Mouse (Mus musculus): ENCODE results near the gene Tcf3.

Gene Tcf3

DNA sequence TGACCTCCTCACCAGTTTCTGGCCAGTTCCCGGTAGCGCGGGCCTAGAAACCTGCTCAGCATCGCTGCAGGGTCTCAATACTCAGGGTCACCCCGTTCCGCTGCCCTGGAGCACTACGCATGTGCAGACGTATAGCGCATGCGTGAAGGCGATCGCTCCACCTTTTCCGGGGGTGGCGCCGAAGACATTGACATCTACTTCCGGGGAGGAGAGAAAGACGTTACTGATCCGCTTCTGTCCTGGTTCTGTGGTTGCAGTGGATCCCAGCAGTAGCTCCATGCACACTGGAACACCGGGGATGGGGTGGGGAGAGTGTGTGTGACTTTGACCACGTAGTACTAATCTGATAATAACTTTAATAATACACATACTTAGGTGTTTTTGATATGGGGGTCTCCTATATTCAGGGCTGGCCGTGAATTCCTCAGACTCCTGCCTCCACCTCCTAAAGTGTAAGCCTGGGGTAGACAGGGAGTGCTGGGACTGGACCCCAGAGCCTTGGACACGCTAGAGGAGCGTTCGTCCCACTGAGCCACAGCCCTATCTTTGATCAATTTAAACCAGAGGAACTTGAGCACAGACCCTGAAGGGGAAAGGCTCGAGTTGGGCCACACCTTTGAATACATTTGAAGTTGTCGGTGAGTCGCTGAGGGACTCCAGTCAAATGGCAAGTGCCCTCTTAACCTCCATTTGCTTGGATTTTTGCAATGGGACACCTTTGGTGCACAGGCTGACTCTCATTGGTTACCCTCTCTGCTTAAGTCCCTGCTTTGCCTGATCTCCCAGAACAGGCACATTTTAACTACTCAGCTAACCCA lies 26.6 kb downstream of the Tcf3 start, which contains the start of gene Uqcr11:
TSS of gene Uqcr11 (minus strand) at position 147 of the 818 bp plus-strand sequence.
- peak; percentile 88 for DNase-seq (ENCODE audit: low read depth, low spot score)

DNA sequence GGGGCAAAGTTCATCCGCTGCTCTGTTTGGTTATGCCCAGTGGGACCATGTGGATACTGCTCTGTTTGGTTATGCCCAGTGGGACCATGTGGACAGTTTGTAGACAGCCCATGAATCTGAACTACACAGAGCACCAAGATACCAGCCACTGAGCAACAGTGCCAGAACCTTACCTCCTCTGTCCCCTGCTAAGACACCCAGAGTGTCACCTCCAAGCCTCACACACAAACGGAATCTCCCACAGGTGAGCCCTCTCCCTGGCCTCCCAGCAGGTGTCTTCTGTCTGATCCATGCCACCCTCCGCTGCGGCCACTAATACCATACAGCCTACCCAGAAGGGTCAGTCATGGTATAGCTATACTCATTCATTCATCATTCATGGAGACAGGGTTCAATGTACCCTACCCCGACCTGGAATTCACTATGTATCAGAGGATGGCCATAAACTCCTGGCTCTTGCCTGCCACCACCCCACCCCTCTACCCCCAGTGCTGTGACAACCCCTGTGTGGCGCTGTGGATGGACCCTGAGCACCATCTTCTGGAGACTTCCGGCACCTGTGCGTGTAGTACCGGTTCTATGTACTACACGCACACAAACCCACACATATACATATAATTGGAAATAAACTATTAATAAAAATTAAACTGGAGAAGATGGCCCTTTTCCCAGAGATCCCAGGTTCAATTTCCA lies 27.8 kb downstream of the Tcf3 start:
- DNase-seq (ENCODE audit: low read depth, low spot score): no peak

DNA sequence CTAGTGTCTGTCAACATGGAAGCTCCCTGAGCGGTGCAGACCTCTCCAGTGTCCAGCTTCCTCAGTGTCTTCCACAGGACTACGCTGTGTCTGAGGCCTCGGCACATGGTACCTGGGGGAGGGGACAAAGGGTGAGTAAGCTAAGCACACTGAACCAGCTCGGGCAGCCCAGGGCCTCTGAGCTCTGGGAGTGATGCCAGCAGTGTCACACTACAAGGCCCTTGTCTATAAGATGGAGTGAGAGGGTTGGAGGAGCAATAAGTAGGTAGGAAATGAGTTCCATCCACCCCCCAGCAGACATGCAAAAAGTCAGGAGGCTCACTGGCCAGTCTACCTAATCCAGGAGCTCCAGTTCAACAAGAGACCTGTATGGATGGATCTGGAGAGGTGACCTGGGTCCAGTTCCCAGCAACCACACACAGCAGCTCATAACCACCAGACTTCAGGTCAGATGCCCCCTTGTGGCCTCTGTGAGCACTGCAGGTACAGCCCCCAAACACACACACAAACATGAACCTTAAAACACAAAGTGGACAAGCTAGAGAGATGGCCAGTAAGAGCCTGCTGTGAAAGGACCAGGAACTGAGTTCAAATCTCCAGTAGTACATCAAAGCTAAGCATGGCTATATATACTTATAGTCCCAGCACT lies 30.3 kb downstream of the Tcf3 start:
- no peak for DNase-seq (ENCODE audit: low read depth, low spot score)

DNA sequence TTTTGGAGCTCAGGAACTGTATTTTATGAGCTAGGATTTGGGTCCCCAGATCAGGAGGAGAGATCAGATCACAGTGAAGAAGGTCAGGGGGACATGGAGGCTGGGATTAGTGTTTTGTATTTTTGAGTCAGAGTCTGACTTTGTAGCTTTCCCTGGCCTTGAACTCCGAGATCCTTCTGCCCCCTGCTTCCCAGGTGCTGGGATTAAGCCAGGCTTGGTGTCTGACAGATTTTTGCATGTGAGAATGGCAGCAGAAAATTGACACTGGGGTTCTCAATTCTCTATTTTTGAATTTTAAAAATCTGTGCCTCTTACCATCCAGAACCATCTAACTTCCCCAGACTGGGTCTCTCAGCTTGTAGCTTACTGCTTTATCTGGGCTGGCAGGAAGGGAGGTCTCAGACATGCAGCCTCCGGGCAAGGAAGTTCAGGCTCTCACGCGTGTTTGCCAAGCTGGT lies 32.7 kb downstream of the Tcf3 start:
- DNase-seq (ENCODE audit: low read depth, low spot score): no peak

DNA sequence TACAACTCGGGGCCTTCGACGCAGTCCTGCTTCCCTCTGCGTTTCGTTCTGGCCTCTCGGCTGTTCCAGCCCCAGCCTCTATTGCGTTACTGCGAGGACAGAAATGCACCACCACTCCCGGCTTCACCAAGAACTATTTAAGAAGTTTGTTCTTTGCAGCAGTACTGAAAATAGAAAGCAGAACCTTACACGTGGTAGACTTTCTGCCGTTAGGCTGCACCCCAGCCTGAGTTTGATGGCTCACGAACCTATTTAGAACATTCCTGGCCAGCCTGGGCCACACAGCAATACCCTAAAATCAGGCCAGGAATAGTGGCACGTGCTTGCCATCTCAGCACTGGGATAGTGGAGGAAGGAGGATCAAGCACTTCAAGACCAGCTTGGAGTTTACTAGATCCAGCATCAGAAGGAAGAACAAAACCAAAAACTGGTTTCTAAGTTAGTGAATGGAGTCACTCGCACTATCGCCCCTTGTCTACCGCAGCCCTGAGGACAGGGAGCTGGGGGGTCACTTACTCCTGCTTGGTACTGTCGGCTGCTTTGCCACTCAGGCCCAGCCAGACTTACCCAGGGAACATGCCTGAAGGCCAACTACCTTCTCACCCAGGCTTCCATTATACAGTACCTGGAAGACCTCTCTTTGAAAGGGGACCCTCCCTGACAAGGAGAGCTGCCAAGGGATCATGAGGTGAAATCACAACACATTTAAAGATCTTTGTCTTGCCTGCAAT lies 33.3 kb downstream of the Tcf3 start:
- DNase-seq (ENCODE audit: low read depth, low spot score): no peak

DNA sequence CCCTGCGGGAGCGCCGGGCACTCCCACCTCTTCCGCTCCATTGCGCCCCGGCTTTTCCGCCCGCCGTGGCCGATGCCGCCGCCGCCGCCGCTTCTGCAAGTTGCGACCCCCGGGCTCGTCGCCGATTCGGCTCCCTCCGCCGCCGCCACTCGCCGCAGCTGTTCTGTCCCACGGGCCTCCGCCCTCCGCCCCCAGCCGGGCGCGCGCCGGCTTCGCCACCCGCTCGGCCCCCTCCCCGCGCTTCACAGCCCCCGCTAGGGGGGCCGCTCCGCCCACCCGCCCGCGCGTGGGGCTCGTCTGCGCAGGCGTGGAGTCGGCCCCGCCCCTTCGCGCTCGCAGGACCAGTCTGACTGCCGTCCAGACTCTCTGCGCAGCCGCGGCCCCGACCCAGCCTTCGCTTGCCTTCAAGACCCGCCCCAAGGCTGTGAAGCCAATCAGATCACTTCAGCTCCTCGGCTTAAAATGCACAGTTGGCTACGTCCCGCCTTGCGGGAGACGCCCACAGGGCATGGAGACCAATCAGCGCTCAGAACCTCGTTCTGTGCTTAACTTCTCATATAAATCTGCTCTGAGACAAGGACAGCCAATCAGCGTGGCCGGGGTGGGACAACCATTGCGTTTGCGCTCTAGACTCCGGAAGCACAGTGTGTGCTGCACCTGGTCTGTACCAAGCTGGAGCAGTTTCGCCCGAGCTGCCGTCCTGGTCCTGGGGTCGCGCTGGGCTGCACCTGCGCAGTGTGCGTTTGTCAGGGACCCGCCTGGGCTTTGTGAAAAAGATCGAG lies 34.1 kb downstream of the Tcf3 start, which contains the start of gene Mbd3:
TSS of gene Mbd3 (minus strand) at position 360 of the 782 bp plus-strand sequence.
- DNase-seq (ENCODE audit: low read depth, low spot score): peak; percentile 99

DNA sequence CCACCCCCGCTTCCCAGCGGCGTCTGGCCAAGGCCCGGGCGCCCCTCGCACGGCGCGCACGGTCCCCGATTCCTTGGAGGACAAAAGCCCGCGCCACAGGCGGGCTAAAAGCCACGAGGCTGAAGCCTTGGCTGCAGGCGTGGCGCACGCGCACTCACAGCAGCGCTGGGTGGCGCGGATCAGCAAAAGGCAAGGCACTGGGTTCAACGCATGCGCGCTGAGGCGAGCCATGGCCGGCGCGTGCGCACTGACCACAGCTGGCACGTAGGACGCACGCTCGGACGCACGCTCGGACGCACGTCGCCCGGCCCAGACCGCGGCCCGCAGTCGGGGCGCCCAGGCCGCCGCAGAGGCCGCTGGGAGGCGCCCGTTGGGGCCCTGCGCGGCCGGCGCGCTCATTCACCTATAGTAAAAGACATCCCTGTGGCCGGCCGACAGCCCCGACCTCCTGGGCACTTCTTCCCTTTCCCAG lies 34.7 kb downstream of the Tcf3 start:
- peak; percentile 100 for DNase-seq (ENCODE audit: low read depth, low spot score)

DNA sequence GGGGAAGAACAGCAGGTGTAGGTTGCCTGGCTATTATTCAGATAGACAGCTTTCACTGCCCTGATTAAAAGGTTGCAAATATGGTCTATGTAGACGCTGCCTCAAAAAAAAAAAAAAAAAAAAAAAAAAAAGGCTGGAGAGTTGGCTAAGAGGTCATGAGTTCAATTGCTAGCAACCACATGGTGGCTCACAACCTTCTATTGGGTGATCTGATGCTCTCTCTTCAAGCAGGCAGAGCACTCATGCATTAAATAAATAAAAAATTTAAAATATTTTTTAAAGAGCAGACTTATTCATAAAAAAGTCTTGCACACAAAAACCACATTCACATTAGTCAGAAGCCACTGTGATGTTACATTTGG lies 35.3 kb downstream of the Tcf3 start:
- no peak for DNase-seq (ENCODE audit: low read depth, low spot score)

DNA sequence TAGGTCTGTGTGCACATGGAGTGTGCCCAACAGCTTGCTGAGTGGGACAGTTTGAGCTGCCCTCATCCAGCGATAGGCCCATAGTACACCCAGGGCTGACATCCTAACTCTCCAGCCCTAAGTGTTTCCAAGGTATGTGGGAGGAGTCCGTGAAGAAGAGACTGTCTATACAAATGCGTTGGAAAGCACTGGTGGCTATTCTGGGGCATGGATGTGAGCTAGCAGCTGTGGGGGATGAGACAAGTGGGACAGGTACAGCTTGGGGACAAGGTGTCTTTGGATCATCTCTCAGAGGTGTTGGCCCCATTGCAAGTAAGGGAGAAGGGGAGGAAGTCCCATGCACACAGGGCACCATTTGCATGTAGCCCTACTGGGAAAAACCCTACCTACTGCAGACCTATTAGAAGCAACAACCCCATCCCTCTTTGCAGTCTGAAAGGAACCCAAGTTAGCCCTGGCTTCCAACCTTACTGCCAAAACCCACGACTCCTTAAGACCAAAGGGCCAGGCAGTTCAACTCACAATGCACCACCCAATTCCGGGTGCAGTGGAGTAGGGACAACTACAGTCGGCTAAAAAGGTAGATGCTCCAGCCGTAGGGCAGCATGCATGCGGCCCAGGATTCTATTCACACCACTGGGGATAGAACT lies 35.8 kb downstream of the Tcf3 start:
- DNase-seq (ENCODE audit: low read depth, low spot score): no peak

DNA sequence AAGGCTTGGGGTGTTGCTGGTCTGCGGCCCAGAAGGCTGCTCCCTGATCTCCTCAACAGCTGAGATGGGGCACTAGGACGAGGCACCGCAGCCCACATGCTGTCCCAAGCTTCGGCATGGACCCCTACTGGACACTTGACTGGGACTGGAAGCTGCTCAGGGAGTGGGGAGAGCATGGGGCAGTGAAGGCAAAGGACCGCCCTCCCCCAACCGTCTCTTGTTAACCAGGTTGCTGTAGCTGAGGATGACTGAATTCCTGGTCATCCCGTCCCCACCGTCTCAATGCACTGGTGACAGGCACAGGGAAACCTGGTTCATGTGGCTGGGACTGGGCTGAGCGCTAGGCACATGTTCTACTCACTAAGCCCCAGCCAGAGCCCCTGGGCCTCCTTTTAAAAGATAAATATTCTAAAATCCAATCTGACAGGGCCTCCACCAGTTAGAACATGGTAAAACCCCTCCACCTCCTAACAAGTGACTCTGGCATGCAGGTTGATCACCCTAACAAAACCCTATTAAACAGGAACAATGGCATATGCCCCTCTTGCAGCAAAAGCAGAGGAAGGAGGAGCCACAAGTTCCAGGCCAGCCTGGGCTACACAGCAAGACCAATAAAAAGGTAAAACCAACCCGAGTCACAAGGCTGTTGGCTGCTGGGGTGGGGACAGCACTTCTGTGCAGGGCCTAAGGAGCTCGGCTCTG lies 36.5 kb downstream of the Tcf3 start:
- DNase-seq (ENCODE audit: low read depth, low spot score): no peak

DNA sequence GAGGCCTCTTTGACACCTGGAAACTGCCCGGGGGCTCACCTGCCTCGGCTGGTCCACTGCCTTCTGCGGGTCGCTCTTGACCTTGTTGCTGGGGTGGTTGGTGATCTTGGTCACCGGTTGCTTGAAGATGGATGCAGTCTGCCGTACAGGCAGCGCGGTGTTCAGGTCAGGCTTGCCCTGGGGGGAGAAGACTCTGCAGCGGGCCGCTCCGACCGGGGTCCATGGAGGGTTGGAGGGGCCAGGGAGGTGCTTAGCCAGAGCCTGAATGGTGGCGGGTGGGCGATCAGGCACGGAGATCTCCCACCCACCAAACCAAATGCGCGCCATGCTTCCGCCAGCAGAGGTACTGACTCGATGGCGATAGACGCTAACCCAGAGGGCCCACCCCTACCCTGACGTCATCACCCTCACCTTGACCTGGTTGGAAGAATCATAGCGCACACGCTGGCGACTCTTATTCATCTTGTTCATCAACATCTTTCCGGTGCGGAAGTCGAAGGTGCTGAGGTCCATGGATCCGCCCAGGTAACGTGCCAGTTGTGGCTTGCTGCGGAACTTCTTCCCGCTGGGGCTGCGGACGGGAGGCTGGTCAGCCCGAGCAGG lies 38.3 kb downstream of the Tcf3 start:
- no peak for DNase-seq (ENCODE audit: low read depth, low spot score)

DNA sequence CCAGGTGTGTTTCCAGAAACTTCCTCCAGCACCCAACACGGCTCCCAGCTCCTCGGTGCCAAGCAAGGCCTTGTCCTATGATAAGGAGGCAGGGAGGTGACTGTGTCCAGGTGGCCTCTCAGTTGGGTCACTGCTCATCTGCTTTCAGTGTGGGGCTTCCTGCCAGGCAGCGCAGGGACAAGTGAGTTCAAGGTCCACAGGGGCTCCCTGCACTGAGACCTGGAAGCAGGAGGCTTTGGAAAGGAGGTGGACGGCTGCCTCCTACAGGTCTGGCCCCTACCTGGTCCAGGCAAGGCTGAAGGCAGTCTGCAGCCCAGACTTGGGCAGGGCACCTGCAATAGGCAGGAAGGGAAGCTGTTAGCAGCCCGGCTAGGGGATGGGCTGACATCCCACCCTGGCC lies 40.8 kb downstream of the Tcf3 start:
- no peak for DNase-seq (ENCODE audit: low read depth, low spot score)

DNA sequence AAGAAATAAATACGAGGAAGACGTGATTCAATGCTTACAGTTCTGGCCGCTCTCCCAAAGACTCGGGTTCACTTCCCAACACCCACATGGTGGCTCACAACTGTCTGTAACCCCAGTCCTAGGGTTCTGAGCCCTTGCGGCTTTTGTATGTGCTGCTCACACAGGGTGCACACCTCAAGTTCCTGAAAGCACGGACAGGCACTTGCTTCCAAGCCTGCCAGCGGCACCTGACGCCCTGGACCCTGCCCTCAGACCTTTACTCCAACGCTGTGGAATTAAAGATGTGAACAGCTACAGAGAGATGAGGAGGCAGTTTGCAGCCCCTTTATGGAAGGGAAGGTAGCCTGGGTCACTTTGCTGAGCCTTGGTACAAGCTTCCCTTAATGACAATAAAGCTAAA lies 42.8 kb downstream of the Tcf3 start:
- no peak for DNase-seq (ENCODE audit: low read depth, low spot score)

DNA sequence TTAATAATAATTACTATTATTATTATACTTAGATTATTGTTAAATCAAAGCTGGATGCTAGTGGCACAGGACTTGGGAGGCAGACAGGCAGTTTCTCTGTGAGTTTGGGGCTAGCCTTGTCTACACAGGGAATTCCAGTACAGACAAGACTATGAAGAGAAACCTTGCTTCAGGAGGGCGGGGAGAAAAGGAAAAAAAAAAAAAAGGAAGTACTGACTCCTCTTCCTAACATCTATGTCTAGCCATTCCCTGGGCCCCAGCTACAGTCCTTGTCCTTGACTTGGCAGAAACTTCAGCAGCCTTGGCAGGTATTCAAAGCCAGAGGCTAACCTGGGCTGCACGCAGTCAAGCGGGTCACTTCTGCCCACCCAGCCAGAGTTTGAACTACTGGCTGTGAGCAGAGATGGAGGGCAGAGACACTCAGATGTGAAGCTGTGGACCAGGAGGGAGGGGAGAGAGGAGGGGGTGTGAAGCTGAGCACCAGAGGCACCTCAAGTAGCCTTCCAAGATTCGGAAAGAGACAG lies 44.2 kb downstream of the Tcf3 start:
- no peak for DNase-seq (ENCODE audit: low read depth, low spot score)

DNA sequence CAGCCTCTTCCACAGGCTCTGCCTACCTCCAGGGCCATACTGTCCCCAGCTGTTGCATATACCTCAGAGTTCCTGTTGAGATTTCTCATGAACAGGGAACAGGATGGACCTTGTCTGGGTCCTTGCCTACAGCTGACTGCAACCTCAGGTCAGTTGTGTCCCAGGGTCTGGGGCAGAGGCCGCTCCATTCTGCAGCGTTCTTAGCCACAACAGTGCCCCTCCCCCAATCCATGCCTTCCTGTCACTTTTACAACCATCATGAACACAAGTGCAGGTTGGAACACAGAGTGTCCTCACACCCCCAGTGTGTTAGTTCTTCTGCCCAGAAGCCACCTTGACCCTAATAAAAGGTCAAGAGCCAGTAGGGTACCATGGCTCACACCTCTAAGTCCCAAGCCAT lies 44.7 kb downstream of the Tcf3 start:
- no peak for DNase-seq (ENCODE audit: low read depth, low spot score)

DNA sequence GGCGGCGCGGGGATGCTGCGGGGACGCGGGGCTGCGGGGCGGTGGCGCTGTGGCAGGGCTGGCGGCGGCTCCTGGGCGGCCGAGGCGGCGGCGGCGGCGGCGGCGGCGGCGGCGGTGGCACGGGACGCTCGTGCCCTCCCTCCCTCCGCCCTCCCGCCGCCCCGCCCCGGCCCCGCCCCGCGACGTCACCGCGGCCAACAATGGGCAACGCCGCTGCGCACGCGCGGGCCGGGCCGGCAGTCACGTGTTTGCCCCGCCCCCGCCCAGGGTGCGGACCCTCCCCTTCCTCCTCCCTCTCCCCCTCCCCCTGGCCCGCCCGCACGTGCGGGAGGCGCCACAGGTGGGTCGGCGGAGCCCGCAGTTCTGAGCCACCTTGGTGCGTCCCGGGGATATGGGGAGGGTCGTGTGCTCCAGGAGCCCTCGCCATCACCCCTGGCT lies 45.9 kb downstream of the Tcf3 start, which contains the start of gene Mex3d:
TSS of gene Mex3d (minus strand) at position 138 of the 438 bp plus-strand sequence.
- DNase-seq (ENCODE audit: low read depth, low spot score): peak; percentile 83

DNA sequence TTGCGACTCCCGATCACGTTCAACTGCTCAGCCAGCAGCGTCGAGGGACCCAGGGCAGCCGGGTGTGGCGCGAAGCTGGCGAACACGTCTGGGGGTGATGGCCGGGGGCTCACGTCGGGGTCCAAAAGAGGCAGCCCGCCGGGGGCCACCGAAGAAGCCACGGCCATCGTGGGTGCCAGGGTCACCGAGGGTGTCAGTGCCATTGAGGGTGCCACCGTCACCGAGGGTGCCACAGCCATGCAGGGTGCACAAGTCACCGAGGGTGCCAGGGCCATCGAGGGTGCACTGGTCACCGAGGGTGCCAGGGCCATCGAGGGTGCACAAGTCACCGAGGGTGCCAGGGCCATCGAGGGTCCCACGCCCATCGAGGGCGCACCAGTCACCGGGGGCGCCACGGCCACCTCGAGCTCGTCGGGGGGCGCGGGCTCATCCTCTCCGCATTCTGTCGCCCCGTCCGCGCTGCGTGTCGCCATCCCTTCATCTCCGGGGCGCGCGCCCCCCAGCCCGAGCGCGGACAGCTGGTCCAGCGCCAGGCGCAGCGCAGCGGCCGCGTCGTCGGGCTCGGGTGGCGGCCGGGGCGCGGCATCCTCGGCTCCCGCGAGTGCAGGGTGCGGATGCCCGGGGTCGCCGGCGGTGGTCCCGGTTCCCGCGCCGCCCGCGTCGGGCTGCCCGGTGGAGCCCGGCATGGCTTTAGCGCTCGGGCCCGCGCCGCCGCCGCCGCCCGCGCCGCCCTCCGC lies 46.5 kb downstream of the Tcf3 start:
- no peak for DNase-seq (ENCODE audit: low read depth, low spot score)
